Mouse (Mus musculus): ENCODE measurements at regions not wholly inside any gene's neighbourhood (a gene's known extent, or its start where the extent isn't known, plus 50 kb on each side); places are given as distances from the start of the nearest gene placed in this dataset.

- no peak for DNase-seq
Observed at GRCm38 (mm10) chr10:95124476-95124875, 179.8 kb upstream of the Plxnc1 start.

GRCm38 (mm10) chr10:95120007-95120406, 175.4 kb upstream of the Plxnc1 start:
- no peak for DNase-seq

GRCm38 (mm10) chr10:95118786-95119351, 174.2 kb upstream of the Plxnc1 start:
- no peak for DNase-seq

DNA sequence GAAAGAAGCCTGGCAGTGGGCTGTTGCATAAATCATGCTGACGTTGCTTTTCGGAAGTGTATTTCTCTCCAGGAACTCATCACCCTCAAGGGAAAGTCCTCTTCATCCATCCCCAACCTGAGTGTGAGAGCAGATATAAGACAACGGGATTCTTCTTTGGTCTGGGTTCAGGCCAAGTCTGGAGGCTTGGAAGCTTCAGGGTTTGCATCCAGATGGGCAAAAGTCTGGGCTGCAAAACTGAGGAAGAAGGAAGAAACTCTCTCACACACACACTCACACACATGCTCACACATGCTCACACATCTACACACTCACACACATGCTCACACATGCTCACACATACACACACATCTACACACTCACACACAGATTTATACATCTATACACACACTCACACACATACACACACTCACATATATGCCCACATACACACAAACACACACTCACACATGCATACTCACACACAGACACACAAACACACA, 173.1 kb upstream of the Plxnc1 start:
- DNase-seq = no peak

DNA sequence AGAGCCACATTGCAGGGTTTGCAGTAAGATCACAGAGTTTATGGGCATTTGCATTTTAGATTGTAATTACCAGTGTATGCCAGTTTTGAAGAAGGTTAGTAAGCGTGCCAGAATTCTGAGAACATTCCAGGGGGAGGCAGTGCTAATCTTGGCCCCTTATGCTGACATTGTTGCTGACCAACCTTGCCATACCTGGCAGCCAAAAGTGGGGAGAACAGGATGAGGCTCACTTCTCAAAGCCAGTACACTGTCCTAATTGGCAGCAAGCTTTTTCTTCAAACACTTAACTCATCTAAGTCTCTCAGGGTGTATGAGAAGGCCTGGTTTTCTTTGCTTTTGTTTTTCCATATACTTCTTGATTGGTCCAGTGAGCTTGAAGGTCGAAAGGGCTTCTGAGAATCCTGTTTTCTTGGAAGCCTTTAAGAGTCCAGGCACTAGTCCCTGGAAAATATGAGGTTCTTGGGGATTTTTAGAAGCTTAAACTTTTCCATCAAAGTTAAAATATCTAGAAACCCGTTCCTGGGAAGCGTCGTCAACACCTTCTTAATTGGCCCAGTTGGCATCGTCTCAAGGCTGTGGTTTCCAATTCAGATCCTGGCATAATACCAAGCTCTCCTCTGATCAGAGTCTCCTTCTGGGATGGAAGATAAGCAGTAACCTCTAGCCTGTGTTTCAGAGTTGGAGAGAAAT, 172.6 kb upstream of the Plxnc1 start:
- DNase-seq = peak; percentile 40

DNA sequence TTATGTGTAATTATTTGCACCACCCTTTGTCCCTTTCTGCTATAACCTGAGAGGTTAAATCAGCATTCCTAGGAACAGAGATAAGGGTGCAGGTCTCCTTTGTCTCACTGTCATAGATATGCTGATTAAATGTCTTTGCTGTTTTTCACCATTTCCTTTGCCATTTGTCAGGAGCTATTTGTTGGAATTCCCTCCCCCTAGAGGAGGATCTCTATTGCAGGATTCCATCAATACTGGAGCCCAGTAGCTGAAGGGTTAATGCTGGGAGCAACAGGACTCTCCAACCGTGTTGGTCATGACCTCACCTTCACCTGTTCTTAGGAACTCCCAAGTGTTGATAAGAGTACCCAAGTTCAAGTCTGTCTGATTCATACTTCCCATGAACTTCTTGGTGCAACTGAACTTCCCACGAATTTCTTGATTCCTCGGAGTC, 172.0 kb upstream of the Plxnc1 start:
- DNase-seq = no peak

DNA sequence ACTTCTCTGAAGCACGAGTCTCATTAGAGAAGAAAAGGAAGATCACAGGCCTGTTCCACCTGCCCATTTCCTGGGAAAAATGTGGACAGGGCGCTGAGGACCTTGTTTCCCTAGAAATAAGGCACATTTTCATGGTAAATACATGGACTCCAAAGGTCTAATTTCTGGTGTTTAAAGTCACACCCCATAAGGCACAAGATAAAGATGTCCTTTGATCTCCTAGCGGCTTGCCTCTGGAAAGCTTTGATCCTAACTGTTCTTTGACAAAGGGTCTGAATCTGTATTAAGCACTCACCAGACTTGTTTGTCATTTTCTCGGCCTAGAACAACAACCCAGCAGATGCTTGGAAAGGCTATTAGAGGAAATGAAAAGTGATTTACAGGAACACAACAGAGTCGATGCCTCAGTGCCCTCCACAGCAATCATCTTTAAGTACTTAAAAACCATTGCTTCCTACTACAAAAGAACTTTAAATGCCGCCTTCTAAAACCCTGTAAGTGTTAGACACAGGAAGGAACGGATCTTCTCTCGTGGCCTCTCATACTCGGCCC, 168.3 kb upstream of the Plxnc1 start:
- DNase-seq = no peak

- DNase-seq = no peak
Observed at GRCm38 (mm10) chr10:95112231-95112774, 167.7 kb upstream of the Plxnc1 start.

GRCm38 (mm10) chr10:95110786-95111185, 166.2 kb upstream of the Plxnc1 start:
- DNase-seq = no peak

DNA sequence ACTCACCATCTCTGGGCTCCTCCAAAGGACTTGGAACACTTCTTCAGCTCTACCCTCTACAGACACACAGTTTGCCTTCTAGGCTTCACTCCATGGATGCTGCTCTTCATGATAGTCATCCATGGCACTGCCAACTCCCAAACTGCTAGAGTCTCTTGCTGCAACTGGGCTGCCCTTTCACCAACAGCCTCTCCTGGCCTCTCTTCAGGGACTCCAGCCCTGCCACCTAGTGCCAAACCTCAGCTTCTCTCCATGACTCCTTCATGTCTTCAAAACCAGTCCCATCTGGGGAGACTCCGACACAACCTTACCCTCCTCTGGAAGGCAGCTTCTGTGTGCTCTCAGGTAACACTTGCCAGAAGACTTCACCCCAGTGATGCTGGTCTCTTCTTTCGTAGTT, 164.9 kb upstream of the Plxnc1 start:
- DNase-seq = no peak

DNA sequence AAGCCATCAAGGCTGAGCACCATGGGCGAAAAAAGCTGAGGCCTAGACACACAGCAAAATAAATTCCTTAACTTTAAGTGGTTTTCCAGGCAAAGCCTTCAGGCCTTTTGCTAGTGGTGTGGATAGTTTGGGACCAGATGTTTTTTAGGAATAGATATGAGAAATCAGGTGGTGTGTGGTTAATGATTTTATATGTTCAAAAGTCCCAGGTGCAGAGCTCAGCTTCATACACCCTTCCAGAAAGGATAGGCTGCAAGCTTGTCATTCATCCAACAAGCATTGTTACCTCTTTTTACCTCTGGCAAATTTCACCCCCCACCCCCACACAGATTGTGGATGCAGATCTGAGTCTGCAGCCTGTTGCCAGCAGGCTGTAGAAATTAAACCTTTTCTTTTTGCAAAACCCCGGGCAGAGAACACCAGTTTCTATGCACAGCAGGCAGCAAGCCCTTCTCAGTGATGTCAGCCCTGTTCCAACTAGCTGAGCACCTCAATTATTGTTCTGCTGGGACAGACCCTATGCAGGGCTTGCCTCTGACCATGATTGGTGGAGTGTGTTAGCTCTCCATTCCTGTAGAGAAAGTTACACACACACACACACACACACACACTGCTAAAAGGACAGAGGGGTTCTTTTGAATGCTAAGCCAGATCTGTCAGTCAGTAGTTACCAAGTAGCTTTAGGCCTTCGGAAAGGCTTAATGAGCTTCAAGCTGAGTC, 163.1 kb upstream of the Plxnc1 start:
- no peak for DNase-seq

DNA sequence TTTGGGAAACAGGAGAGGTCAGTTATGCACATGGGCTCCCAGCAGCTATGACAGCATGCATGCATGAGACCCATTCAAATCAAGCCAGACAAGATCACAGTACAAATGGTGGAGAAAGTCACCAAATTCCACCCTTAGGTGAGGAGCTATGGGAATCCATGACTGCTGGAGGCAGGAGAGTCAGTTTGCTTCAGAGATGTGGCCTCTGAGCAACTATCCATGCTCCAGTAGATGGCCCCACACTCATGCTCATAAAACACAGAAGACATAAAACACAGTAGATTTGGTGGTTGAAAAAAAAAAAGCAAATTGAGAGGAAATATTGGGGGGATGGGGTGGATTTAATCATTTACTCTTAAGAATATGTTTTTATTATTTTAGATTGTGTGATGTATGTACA, 159.2 kb upstream of the Plxnc1 start:
- no peak for DNase-seq

GRCm38 (mm10) chr10:95102981-95103380, 158.3 kb upstream of the Plxnc1 start:
- no peak for DNase-seq

DNA sequence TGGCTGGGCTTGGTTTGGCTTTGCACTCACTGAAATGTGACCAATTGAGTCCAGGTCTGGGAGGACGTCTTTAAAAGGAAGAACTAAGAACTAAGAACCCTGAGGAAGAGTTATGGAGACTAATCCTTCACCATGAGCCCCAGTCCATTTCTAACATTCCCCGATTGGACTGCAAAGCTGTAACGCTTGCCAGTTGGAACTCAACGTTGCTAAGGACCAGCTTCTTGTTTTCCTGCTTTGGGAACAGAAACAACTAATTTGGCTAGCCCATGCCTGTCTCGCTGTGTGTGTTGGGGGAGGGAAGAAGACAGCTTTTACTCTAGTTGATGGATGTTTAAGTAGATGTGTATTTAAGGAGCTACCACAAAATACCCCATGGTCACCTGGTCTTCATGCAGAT, 155.3 kb upstream of the Plxnc1 start:
- no peak for DNase-seq

GRCm38 (mm10) chr10:95095847-95096246, 151.2 kb upstream of the Plxnc1 start:
- no peak for DNase-seq

DNA sequence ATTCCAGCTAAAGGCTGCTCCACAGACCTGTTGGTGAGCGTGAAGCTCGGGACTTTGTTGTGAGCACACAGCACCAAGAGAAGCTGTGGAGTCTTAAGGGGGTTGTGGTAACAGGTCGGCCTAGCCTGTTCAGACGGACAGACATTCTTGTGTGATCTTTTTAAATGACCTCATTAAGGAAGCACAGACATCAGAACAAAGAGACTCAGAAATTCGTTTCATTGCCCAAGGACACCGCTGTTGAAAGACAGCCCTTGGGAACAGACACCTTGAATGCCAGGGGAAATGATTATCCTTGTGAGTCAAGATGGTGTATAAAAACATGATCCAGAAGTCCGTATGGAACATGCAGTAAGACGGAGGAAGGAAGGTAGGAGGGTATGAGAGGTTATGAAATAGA, 150.1 kb upstream of the Plxnc1 start:
- no peak for DNase-seq

- no peak for DNase-seq
Observed at GRCm38 (mm10) chr10:95093266-95093665, 148.6 kb upstream of the Plxnc1 start.

DNA sequence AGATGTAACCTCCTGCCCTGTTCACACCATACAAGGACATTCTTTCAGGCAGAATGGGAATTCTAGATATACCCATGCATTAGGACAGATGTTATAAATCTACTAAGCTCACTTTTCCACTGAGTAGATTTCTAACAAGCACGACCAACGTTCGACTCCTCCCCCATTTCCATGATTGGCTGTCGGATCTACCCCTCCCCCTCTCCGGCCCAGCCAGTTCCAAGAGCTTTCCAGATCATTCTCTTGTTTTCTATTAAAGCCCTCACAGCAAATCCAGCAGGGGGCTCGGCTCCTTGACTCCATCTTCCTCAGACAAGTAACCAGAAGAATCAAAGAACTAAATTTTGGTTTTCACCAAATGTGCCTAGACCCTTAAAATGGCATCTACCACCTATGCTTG, 146.5 kb upstream of the Plxnc1 start:
- no peak for DNase-seq

GRCm38 (mm10) chr10:95090641-95091040, 146.0 kb upstream of the Plxnc1 start:
- no peak for DNase-seq

DNA sequence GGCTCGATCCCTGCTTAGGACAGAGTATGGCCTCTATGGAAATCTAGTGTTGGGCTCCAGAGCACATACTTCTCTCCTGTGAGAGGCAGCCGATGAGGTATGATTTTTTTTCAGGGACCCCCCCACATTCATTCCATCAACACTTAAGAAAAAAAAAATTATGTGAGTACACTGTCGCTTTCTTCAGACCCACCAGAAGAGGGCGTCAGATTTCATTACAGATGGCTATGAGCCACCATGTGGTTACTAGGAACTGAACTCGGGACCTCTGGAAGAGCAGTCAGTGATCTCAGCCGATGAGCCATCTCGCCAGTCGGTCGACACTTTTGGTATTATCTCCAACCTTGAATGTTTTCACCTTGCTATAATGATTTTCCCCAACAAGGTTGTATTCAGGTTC, 145.4 kb upstream of the Plxnc1 start:
- no peak for DNase-seq

GRCm38 (mm10) chr10:95087864-95088570, 143.4 kb upstream of the Plxnc1 start:
- DNase-seq = peak; percentile 60

- no peak for DNase-seq
Observed at GRCm38 (mm10) chr10:95086755-95087154, 142.1 kb upstream of the Plxnc1 start.

Data from adrenal gland, postnatal 10 days (tissue).